Mouse (Mus musculus): ENCODE results near the gene Mctp1. TPM values are rescaled to one million over a fixed set of nuclear protein-coding genes. Genes with fewer than 3 reads are reported as not detected.
"Not testable (repeated sequence)": the region's sequence is repeated elsewhere in the genome, so short reads cannot be mapped to it uniquely, and the experiment has no call there.

Mctp1 gene
- polyA plus RNA-seq, 1 experiment from 2014 or later, result 1.7 TPM

DNA sequence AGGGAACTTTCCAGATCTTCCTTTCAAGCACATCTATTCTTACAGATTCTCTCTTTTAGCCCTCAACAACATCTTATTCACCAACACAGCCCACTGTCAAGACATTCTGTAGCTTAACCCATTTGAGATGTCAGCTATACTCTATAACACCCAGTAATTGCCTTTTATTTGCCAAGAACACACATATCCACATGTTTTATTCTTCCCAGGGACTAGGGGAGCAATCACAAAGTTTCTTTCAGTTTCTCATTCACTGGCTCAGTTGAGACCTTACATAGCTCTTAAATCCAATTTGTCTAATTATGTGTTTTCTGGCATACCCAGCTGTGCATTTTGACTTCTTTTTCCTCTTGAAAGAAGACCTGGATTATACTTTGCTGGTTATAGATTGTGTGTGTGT, 508.7 kb downstream of the Mctp1 start:
- ATAC-seq (ENCODE audit: low read depth), result no peak
- no peak for DNase-seq

DNA sequence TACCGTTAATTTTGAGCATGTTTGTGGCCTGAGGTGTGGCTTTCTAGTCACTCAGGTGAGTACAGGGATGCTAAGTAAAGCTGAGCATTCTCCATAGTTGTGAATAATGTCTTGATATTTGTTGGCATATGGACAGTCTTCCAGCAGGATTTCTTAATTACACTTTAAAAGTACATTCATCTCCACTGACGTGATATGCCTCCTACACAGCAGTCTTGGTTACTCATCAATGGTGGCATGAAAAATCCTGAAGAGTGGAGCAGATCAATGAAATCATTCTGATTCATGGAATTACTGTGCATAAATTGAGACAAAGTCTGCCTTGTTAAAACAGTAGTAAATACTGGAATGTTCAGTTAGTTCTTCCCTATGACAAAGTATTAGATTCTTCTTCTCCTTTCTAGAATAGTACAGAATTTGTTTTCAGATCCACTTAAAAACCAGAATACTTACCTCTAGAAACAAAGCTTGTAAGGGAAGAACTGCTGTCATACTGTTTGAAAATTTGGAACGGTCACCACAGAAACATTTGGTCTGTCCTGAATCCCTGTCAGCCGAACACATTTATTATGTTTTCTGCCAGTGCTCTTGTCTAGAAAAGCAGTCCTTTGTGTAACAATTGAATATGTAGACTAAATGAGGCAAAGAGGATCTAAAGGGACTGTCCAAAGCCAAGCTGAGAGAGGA, 511.6 kb downstream of the Mctp1 start:
- Histone ChIP-seq H3K4me3 (replicated peaks) (no peak overlapping the region), H3K36me3 (no peaks in the 10 kb centered on the region), H3K27me3 (no peaks in the 10 kb centered on the region), H3K4me1 (replicated peaks) (no peaks in the 10 kb centered on the region), H3K9me3 (replicated peaks) (no peaks in the 10 kb centered on the region), H3K9ac (no peak overlapping the region), H3K27ac (no peak overlapping the region), H3K4me2 (no peak overlapping the region)
- DNase-seq (no peak), ATAC-seq (ENCODE audit: low read depth) (no peak)
- 62% methylated on average over 4 of the region's 4 CpGs for WGBS (ENCODE audit: insufficient replicate concordance)

More for the DNA sequence above, 508.7 kb downstream of the Mctp1 start:
- Histone ChIP-seq H3K4me3 (replicated peaks) (no peak overlapping the region), H3K9ac (no peak overlapping the region), H3K27me3 (no peaks in the 10 kb centered on the region), H3K27ac (no peak overlapping the region), H3K9me3 (replicated peaks) (no peaks in the 10 kb centered on the region), H3K36me3 (no peaks in the 10 kb centered on the region), H3K4me2 (no peak overlapping the region), H3K4me1 (replicated peaks) (no peaks in the 10 kb centered on the region)

DNA sequence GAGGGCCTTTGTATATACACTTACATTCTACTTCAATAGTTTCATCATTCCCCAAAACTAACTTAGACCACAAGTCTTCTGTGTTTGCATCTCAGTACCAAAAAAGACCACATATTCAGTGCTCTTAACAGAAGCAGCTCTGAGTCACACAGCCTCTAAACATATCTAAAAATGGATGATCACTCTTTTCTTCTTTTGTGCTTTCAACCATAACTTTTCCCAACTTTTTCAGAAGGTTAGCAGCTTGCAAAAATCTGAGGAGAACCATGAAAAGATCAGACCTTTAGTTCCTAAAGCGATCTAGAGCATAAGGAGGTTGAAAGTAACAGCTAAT, 512.1 kb downstream of the Mctp1 start:
- no peaks in the 10 kb centered on the region for H3K36me3 ChIP-seq
- DNase-seq, result no peak

DNA sequence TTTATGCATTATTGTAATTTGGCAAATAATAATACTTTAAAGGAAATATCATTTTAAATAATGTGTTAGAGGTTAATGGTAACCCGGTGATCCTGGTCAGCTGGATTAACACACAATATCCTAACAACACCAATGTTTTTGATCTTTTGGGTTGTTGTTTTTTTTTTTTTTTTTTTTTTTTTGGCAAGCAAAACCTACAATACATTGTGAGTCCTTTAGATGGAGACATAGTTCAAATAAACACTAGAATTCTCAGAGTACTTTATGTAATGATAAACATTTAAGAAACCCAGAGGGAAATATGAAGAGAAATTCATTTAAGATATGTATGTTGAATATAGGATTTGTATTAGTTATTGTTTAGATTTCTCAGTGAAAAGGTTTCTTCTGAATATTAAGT, 534.0 kb downstream of the Mctp1 start:
- H3K36me3 ChIP-seq, result no peaks in the 10 kb centered on the region
- H3K4me1 ChIP-seq (replicated peaks), result no peaks in the 10 kb centered on the region
- H3K27me3 ChIP-seq, result no peaks in the 10 kb centered on the region
- no peak overlapping the region for H3K4me2 ChIP-seq
- H3K9ac ChIP-seq, result no peak overlapping the region
- no peak overlapping the region for H3K27ac ChIP-seq
- no peaks in the 10 kb centered on the region for H3K9me3 ChIP-seq (replicated peaks)
- 79% methylated on average over 1 of the region's 1 CpGs for WGBS (ENCODE audit: insufficient replicate concordance)
- ATAC-seq (ENCODE audit: low read depth) (no peak), DNase-seq (no peak)
- H3K4me3 ChIP-seq (replicated peaks), result no peak overlapping the region

More for the DNA sequence above, 512.1 kb downstream of the Mctp1 start:
- 50% methylated on average over 1 of the region's 1 CpGs for WGBS (ENCODE audit: insufficient replicate concordance)
- H3K4me1 ChIP-seq (replicated peaks), result no peaks in the 10 kb centered on the region
- H3K27ac ChIP-seq, result no peak overlapping the region
- H3K9me3 ChIP-seq (replicated peaks), result no peaks in the 10 kb centered on the region
- H3K4me2 ChIP-seq, result no peak overlapping the region
- H3K9ac ChIP-seq, result no peak overlapping the region
- no peaks in the 10 kb centered on the region for H3K27me3 ChIP-seq
- ATAC-seq (ENCODE audit: low read depth), result no peak
- no peak overlapping the region for H3K4me3 ChIP-seq (replicated peaks)

DNA sequence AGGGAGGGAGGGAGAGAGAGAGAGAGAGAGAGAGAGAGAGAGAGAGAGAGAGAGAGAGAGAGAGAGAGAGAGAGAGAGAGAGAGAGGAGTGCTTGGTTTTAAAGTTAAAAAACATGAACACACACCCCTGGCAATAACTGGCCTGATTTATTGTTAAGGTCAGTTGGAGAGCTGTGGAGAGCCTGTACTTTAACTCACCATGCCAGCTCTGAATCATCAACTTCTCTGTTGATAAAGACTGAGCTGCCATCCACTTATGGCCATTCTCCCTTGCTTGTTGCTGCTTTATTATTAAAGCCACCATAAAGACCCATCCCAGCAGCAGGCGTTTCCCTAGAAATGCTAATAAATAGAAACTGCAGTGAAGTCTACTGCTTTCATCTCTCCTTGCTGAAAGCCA, 542.5 kb downstream of the Mctp1 start:
- ATAC-seq (ENCODE audit: low read depth), result no peak
- H3K27me3 ChIP-seq, result no peaks in the 10 kb centered on the region
- no peak overlapping the region for H3K27ac ChIP-seq
- H3K9ac ChIP-seq, result no peak overlapping the region
- 53% methylated on average over 1 of the region's 1 CpGs for WGBS (ENCODE audit: insufficient replicate concordance)
- H3K36me3 ChIP-seq, result no peaks in the 10 kb centered on the region
- no peak overlapping the region for H3K4me3 ChIP-seq (replicated peaks)
- no peaks in the 10 kb centered on the region for H3K9me3 ChIP-seq (replicated peaks)
- no peak for DNase-seq
- no peak overlapping the region for H3K4me2 ChIP-seq
- H3K4me1 ChIP-seq (replicated peaks), result no peaks in the 10 kb centered on the region

DNA sequence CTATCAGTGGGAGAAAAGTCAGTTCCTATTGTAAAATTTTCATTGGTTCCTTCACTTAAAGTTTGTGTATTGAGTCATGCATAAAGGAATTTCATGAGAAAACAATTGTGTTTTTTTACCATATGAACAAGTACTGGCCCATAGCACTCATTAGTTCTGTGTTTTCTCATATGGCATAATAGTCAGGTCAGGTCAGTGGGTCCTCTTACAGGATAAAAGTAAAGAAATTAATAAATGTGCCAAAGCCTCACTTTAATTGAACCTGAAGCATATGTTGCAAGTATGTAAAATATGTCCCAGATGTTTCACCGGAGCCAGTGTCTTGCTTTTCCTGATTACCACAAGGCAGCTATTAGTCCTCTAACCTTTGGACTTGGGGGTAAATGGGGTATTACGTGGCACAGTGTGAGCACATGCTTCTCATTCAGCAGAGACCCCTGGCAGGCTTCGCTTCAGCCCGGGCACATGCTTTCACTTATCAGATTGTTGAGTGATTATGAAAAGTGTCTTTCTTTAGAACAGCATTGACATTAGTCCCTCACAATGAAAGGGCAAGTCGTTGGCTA, 543.6 kb downstream of the Mctp1 start:
- Histone ChIP-seq H3K4me3 (replicated peaks) (no peak overlapping the region), H3K27me3 (no peaks in the 10 kb centered on the region), H3K4me1 (replicated peaks) (no peaks in the 10 kb centered on the region), H3K36me3 (no peaks in the 10 kb centered on the region), H3K4me2 (no peak overlapping the region), H3K9ac (no peak overlapping the region), H3K27ac (no peak overlapping the region), H3K9me3 (replicated peaks) (no peaks in the 10 kb centered on the region)
- DNase-seq, result no peak
- no peak for ATAC-seq (ENCODE audit: low read depth)
- 64% methylated on average over 5 of the region's 5 CpGs for whole genome bisulfite sequencing (ENCODE audit: insufficient replicate concordance)

DNA sequence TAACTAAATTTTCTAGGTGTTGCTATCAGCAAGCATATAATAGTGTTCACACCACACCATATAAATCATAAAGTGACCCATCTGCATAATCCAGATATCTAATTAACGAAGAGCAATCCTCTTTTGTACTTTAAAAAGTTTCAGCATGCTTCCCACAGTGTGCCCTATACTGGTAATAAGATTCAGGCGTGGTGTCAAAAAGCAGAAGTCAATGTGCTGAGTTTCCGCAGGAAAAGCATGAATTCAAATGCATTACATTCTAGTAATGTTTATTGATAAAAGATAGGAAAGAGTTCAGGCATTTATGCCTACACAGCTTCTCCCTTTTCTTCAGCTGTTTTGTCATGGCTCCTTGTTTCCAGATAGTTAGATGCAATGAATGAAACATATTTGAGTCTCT, 544.8 kb downstream of the Mctp1 start:
- H3K4me2 ChIP-seq, result no peak overlapping the region
- H3K27me3 ChIP-seq, result no peaks in the 10 kb centered on the region
- no peak overlapping the region for H3K9ac ChIP-seq
- no peak overlapping the region for H3K4me3 ChIP-seq (replicated peaks)
- DNase-seq (no peak), ATAC-seq (ENCODE audit: low read depth) (no peak)
- H3K9me3 ChIP-seq (replicated peaks), result no peaks in the 10 kb centered on the region
- no peaks in the 10 kb centered on the region for H3K4me1 ChIP-seq (replicated peaks)
- H3K27ac ChIP-seq, result no peak overlapping the region
- 40% methylated on average over 3 of the region's 3 CpGs for WGBS (ENCODE audit: insufficient replicate concordance)
- no peaks in the 10 kb centered on the region for H3K36me3 ChIP-seq

DNA sequence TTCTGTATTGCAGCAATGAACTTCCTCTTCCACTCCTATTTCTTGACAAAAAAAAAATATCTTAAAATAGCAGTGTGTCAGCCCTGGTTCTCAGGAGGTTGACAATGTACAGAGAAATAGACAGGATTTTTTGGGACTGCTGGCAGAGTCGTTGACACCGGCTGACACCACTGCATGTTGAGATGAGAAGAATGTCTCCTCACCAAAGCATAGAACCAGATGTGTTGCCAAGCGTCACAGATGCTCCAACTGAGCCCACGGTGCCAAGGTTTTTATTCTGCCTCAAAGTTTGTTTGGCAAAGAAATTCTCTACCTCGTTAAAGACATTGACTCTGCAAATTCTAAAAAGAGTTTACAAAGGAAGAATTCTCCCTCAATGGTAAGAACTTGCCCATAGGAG, 548.6 kb downstream of the Mctp1 start:
- no peaks in the 10 kb centered on the region for H3K4me1 ChIP-seq (replicated peaks)
- no peak overlapping the region for H3K4me3 ChIP-seq (replicated peaks)
- no peak overlapping the region for H3K27ac ChIP-seq
- WGBS (ENCODE audit: insufficient replicate concordance), result 66% methylated on average over 5 of the region's 5 CpGs
- H3K4me2 ChIP-seq, result no peak overlapping the region
- ATAC-seq (ENCODE audit: low read depth) (no peak), DNase-seq (no peak)
- H3K36me3 ChIP-seq, result no peaks in the 10 kb centered on the region
- H3K9me3 ChIP-seq (replicated peaks), result no peaks in the 10 kb centered on the region
- H3K9ac ChIP-seq, result no peak overlapping the region
- no peaks in the 10 kb centered on the region for H3K27me3 ChIP-seq

DNA sequence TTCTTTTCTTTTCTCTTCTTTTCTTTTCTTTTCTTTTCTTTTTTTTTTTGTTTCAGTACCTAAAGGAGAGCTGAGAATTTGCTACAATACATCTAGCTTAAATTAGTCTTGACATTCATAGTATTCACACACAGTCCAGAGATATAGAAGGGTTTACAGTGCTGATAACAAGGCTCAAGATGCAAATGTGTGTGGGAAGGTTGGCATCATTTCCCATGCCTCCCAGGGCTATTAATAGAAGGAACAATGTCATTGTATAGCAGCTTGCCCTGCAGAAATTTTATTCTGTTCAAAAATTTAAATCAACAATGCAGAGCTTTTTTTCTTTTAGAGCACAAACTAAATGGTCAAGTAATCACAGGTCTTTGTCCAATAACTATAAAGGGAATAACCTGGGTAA, 564.9 kb downstream of the Mctp1 start:
- DNase-seq (no peak), ATAC-seq (ENCODE audit: low read depth) (no peak)
- no peak overlapping the region for H3K4me3 ChIP-seq (replicated peaks)
- no peaks in the 10 kb centered on the region for H3K36me3 ChIP-seq
- H3K27ac ChIP-seq, result no peak overlapping the region
- no peaks in the 10 kb centered on the region for H3K4me1 ChIP-seq (replicated peaks)
- no peaks in the 10 kb centered on the region for H3K9me3 ChIP-seq (replicated peaks)
- no peaks in the 10 kb centered on the region for H3K27me3 ChIP-seq
- no peak overlapping the region for H3K9ac ChIP-seq
- H3K4me2 ChIP-seq, result no peak overlapping the region

DNA sequence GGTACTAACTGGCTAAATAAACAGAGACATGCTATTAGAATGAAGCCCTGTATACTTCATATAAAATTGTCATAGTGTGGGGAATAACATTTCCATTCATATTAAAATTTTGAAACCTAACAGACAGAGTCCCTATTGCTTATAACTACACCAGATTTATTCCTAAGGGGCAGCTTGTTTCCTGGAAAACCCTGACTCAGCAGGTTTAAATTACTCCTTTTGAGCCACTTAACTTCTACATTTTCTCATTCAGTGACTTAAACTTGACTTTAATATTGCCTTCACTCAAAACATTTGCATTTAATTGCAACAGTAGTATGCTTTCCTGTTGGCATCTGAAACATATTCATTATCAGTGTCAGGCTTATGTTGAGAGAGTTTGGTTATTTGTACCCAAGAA, 583.3 kb downstream of the Mctp1 start:
- DNase-seq (no peak), ATAC-seq (ENCODE audit: low read depth) (no peak)
- H3K9me3 ChIP-seq (replicated peaks), result no peaks in the 10 kb centered on the region
- H3K4me3 ChIP-seq (replicated peaks), result no peak overlapping the region
- H3K9ac ChIP-seq, result no peak overlapping the region
- H3K4me1 ChIP-seq (replicated peaks), result no peaks in the 10 kb centered on the region
- H3K27me3 ChIP-seq, result no peaks in the 10 kb centered on the region
- no peak overlapping the region for H3K27ac ChIP-seq
- no peak overlapping the region for H3K4me2 ChIP-seq
- no peaks in the 10 kb centered on the region for H3K36me3 ChIP-seq

DNA sequence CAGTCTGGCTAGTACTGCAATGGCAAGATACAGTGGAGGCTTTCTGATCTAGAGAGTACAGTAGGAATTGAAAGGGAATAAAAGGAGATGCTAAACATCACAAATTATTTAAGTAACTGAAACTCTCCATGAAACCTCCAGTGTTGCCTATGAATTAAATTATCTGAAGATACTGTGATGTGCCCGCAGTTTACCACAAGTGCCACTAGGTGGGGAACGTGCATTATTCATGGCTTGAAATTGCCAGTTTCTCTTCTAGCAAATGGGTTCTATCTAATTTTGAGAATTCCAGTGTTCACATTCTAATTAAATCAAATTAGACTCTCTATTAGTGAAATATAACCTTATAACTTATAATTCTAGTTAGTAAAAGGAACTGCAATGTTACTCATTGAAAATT, 585.1 kb downstream of the Mctp1 start:
- no peaks in the 10 kb centered on the region for H3K4me1 ChIP-seq (replicated peaks)
- H3K4me3 ChIP-seq (replicated peaks), result no peak overlapping the region
- DNase-seq (no peak), ATAC-seq (ENCODE audit: low read depth) (no peak)
- H3K9ac ChIP-seq, result no peak overlapping the region
- no peaks in the 10 kb centered on the region for H3K27me3 ChIP-seq
- no peaks in the 10 kb centered on the region for H3K9me3 ChIP-seq (replicated peaks)
- 4% methylated on average over 2 of the region's 2 CpGs for whole genome bisulfite sequencing (ENCODE audit: insufficient replicate concordance)
- H3K36me3 ChIP-seq, result no peaks in the 10 kb centered on the region
- H3K27ac ChIP-seq, result no peak overlapping the region
- H3K4me2 ChIP-seq, result no peak overlapping the region

DNA sequence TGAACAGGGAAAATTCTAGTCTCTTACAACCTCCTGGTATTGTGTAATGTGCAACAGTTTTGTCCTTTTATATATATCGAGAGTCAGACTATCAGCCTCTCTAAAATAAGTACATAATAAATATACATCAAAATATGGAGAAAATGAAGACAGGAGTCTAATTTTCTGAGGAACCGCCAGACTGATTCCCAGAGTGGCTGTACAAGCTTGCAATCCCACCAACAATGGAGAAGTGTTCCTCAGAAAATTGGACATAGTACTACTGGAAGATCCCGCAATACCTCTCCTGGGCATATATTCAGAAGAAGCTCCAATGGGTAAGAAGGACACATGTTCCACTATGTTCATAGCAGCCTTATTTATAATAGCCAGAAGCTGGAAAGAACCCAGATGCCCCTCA, 586.7 kb downstream of the Mctp1 start:
- not testable (repeated sequence) for H3K4me3 ChIP-seq (replicated peaks); H3K27me3 ChIP-seq; H3K4me2 ChIP-seq; ATAC-seq (ENCODE audit: low read depth); DNase-seq; H3K36me3 ChIP-seq; H3K9me3 ChIP-seq (replicated peaks); H3K27ac ChIP-seq; H3K9ac ChIP-seq; H3K4me1 ChIP-seq (replicated peaks)
- 63% methylated on average over 3 of the region's 3 CpGs for WGBS (ENCODE audit: insufficient replicate concordance)

All from liver, embryonic 13.5 days (tissue).